Mouse (Mus musculus) hindbrain, embryonic 10.5 days (tissue): ENCODE data around the gene Cfap299. TPM values are rescaled to one million over a fixed set of nuclear protein-coding genes. Genes with fewer than 3 reads are reported as not detected.
"Not testable (repeated sequence)": the region's sequence is repeated elsewhere in the genome, so short reads cannot be mapped to it uniquely, and the experiment has no call there.

Source experiments
- DNase-seq: peaks from one replicate; pipeline ENCODE4 v3.0.0-alpha.2; 2017; ENCODE audit warnings: low spot score
- H3K27ac ChIP-seq: fragments of 300-500 bp; sonication (generic); 2 replicates; pipeline ENCODE4 v1.5.1; 2016; ENCODE audit warnings: mild to moderate bottlenecking, moderate library complexity
- H3K27me3 ChIP-seq: fragments of 300-500 bp; sonication (generic); 2 replicates; pipeline ENCODE4 v1.6.1; 2016; ENCODE audit warnings: mild to moderate bottlenecking; ENCODE audit not compliant: poor library complexity, insufficient read depth, severe bottlenecking
- H3K36me3 ChIP-seq: fragments of 300-500 bp; sonication (generic); 2 replicates; pipeline ENCODE4 v1.6.1; 2016; ENCODE audit warnings: mild to moderate bottlenecking, moderate library complexity
- H3K4me1 ChIP-seq: fragments of 300-500 bp; sonication (generic); replicated peaks from 2 replicates; pipeline ENCODE4 v1.6.1; 2016; ENCODE audit warnings: mild to moderate bottlenecking
- H3K4me3 ChIP-seq: fragments of 300-500 bp; sonication (generic); 2 replicates; pipeline ENCODE4 v1.5.1; 2016; ENCODE audit warnings: mild to moderate bottlenecking, moderate library complexity
- H3K9me3 ChIP-seq: fragments of 300-500 bp; sonication (generic); 2 replicates; pipeline ENCODE4 v1.6.1; 2016; ENCODE audit warnings: mild to moderate bottlenecking, moderate library complexity
- WGBS: fragments of 180-500 bp; shearing (Covaris S2); methylation state at CpG from one replicate; pipeline ENCODE4 v1.1.7; 2016; 5-methylcytosine and 5-hydroxymethylcytosine counted together
- polyA plus RNA-seq: library from polyadenylated mRNA; unstranded; fragments of >200 nt; fragmentation: Nextera tagmentation; extraction: Ambion mirVana; gene quantifications from 2 replicates; pipeline ENCODE4 v1.2.1, GENCODE M21; 2016

Gene Cfap299
- polyA plus RNA-seq = 0.51 and 2.2 TPM in 2 replicates

DNA sequence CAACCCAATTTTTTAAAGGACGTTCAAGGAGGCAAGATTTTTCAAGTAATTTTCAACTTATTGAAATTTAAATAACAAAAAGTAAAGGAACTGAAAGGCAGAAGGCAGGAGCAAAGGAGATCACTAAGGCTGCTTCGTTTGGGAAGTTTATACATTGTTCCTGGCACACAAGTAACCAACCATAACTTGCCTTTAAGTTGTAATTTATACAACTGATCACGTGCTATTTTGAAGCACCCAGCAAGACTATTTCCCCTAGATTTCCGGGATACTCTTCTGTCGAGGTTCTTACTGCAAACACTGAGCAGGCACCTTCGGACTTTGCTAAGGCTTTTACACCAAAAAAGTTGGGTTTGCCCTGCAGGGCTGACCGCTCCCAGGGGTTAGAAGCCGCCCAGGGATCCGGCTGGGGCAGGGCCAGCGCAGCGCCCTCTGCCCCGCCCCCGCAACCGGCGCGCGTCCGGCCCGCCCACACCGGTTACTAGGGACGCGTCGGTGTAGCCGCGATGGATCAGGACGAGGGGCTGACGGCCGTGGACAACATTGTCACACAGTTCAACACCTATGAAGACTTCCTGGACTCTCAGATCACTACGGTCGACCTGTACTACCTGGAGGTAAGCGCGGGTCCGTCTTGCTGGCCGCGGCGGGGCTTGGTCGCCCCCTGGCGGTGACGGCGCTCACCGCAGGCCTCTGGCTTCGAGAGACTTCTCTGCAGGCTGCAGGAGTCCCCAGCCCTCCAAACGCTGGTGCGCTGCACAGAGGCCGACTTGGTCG lies at the start of gene Cfap299:
Gene Cfap299 (plus strand): TSS at position 457 of the 777 bp plus-strand sequence.
- peak; percentile 87 for DNase-seq
- no peaks in the 10 kb centered on the region for H3K36me3 ChIP-seq
- peaks cover 23% of the 10 kb centered on the region for H3K27me3 ChIP-seq
- H3K27ac ChIP-seq = peak within 1 kb of the TSS; percentile 8; the same call in 1 of the 2 replicates
- 2% methylated on average over 46 of the region's 46 CpGs for WGBS
- peak within 1 kb of the TSS; percentile 61 for H3K4me3 ChIP-seq
- peaks cover 7% of the 10 kb centered on the region; the same call in 1 of the 2 replicates for H3K4me1 ChIP-seq
- H3K9me3 ChIP-seq = no peaks in the 10 kb centered on the region

DNA sequence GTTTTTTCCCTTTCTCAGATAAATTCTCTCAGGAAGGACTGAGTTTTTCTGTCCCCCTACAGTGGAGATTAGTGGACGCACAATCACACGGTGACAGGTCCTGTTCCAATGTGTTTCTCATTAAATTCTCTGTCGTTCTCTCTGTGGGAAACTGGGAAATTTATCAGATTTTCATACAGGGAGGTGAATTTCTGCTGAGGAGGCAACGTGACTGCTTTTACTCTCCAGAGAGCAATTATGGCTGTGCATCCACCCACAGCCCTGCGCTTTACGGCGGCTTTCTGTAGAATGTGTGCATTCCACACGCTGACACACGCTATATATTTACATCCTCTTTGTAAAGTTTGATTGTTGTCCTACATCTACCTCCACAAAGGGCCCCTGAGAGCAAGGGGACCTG lies 47.1 kb upstream of the Cfap299 start:
- 60% methylated on average over 9 of the region's 9 CpGs for WGBS
- DNase-seq = no peak
- H3K27ac ChIP-seq = no peak overlapping the region

DNA sequence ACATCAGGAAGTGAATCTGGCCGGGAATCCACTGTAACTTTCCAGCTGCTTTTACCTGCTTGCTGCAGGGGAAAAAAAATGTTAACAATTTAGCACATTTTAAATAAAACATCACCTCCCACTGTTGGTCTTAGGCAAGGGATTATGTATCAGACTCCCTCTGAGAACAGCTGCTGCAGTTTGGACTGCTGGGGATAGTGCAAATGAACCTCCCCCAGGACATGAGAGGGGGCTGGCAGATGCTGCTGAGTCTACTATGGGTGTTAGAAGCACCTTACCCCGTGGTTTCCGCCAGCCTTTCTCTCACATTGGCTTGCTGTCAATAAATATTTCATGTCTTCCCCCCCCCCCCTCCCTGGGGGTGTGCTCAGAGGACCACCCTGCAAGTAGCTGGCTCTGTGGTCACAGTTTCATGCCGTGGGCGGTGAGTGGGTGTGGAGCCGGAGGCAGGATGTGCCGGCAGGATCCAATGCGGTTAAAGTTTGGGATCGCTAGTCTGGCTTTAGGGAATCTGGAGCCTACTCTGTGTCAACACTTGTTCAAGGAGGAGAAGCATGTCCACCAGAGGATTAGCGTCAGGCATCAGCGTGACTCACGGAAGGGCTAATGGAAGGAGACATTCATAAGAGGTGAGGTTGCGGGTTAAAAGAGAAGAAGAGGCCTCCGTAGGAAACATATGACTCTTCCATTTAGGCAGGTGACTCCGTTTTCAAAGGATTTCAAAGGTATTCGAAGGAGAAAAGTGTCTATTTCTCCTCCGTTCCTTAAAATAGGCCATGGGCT lies 45.2 kb upstream of the Cfap299 start:
- Histone ChIP-seq H3K9me3 (no peaks in the 10 kb centered on the region), H3K4me3 (no peak overlapping the region), H3K4me1 (peaks cover 13% of the 10 kb centered on the region), H3K27me3 (peaks cover 16% of the 10 kb centered on the region), H3K36me3 (no peaks in the 10 kb centered on the region), H3K27ac (no peak overlapping the region)
- WGBS = 36% methylated on average over 17 of the region's 17 CpGs
- no peak for DNase-seq

More for the DNA sequence above, 47.1 kb upstream of the Cfap299 start:
- Histone ChIP-seq H3K9me3 (no peaks in the 10 kb centered on the region), H3K4me1 (peaks cover 13% of the 10 kb centered on the region), H3K36me3 (no peaks in the 10 kb centered on the region), H3K27me3 (peaks cover 16% of the 10 kb centered on the region), H3K4me3 (no peak overlapping the region)

DNA sequence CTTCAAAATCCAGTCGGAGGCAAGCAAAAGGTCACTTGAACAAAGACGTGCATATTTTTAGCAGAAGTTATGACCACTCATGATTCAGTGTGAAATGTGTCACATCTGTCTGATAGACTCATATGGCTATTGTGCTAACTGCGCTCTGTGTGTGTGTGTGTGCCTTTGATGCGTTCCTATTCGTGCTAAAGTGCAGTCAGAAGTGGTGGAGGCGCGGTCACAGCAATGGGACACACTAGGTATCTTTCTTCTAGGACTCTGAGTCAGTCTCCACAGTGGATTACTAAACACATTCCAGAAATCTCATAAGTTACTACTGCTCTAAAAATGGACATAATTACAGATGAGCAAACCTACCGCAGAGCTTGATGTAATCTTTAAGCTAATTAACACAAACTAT lies 38.5 kb upstream of the Cfap299 start:
- Histone ChIP-seq H3K4me3 (no peak overlapping the region), H3K27ac (no peak overlapping the region), H3K27me3 (peaks cover 48% of the 10 kb centered on the region), H3K36me3 (no peaks in the 10 kb centered on the region), H3K9me3 (no peaks in the 10 kb centered on the region), H3K4me1 (peaks cover 14% of the 10 kb centered on the region)
- 85% methylated on average over 8 of the region's 8 CpGs for WGBS
- DNase-seq = no peak

DNA sequence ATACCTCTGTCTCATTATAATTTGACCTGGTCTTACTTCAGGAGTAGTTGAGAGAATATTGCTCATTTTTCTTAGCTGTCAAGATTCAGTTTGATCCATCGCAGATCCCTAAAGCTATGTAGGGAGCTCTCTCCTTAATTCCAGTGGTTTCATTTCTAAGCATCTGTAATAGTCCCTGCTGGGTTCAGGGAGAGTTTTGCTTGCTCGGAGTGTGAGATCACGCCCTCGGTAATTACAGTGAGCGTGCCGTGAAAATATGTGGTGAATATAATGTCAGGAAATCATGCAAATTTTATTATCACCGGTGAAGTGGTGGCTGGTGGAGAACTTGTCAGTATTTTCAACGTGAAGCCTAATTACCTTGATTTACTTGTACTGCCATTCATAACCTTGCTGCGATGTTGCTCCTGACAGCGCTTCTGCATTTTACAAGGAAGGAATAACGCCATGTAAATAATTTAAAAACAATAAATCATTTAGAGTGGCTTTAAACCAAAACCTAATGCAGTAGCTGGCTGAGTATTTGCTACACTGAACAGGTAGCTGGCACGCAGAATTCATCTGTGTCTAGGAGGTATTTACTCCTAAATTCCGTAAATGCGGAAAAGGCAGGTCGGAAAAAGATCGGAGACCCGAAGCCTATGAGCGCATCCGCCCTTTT lies 36.6 kb upstream of the Cfap299 start:
- Histone ChIP-seq H3K9me3 (no peaks in the 10 kb centered on the region), H3K36me3 (no peaks in the 10 kb centered on the region), H3K4me1 (peaks cover 14% of the 10 kb centered on the region), H3K27me3 (peaks cover 48% of the 10 kb centered on the region), H3K4me3 (peak overlapping the region; percentile 41), H3K27ac (no peak overlapping the region)
- DNase-seq = no peak
- 4% methylated on average over 19 of the region's 19 CpGs for WGBS

DNA sequence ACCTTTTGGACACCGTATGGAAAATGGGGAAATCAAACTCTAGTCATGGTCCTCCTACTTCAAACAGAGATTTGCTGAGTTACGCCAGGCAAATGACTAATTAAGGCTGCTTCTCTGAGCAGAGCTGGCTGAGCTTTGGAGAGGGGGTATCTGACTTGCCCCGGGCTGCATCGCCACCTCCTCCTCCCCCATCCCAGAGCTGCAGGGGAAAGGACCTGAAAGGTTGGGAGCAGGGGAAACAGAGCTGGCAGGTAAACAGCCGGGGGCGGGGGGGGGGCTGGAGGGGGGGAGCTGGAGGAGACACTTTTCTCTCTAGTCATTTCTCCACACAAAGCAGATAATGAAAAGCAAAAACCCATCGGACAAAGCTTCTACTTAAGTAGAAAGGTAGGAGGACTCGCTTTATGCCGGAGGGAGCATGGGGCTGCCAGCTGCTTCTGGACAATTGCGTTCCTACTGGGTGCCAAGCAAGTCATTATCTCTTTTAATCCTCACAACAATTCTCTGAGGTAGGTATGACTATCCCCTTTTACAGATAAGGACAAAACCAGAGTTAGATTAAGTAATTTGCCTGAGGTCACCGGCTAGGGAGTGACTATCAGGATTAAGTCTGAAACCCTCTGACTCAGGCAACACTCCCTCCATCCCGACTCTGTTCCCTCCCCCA lies 35.9 kb upstream of the Cfap299 start:
- no peaks in the 10 kb centered on the region for H3K36me3 ChIP-seq
- DNase-seq = no peak
- peak overlapping the region; percentile 41 for H3K4me3 ChIP-seq
- H3K27ac ChIP-seq = no peak overlapping the region
- H3K9me3 ChIP-seq = no peaks in the 10 kb centered on the region
- 2% methylated on average over 12 of the region's 12 CpGs for WGBS
- peaks cover 14% of the 10 kb centered on the region for H3K4me1 ChIP-seq
- peaks cover 48% of the 10 kb centered on the region for H3K27me3 ChIP-seq

DNA sequence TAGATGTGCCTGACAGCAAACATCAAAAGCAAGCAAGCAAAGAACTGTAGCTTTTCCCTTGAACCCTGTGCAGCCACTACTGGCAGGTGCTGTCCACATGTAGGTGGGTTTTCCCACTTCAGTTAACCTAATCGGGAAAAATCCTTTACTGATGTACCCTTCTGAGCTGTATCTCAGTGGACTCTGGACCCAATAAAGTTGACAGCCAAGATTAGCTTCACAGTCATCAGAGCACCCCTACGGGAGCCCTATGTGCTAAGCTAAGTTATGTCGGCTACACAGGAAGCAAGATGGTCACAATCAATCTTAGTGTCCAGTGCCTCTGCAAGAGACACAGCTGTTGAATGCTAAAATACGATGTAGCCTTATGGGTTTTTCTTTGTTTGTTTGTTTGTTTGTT lies 29.0 kb upstream of the Cfap299 start:
- H3K27me3 ChIP-seq = peaks cover 3% of the 10 kb centered on the region; the same call in 1 of the 2 replicates
- H3K4me1 ChIP-seq = no peaks in the 10 kb centered on the region
- DNase-seq = no peak
- no peaks in the 10 kb centered on the region for H3K9me3 ChIP-seq
- WGBS = 89% methylated on average over 4 of the region's 4 CpGs
- H3K4me3 ChIP-seq = no peak overlapping the region
- no peaks in the 10 kb centered on the region for H3K36me3 ChIP-seq
- no peak overlapping the region for H3K27ac ChIP-seq

DNA sequence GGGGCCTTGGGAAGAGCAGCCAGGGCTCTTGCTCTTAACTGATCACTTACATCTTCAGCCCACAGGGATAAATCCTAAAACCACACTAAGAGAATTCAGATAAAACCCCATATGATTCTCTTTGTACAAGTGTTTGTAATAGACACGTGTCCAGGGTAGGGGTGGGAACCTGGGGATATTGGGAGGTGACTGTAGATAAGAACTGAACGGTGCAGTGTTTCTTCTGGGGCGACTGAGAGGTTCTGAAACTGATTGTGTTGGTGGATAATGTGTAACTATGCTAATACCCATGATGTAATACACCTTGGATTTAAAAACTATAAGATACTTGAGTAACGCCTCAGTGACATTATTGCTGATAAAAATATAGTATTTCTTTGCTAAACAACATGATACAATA lies 23.4 kb upstream of the Cfap299 start:
- DNase-seq = no peak
- H3K27ac ChIP-seq = no peak overlapping the region
- no peaks in the 10 kb centered on the region for H3K27me3 ChIP-seq
- H3K36me3 ChIP-seq = no peaks in the 10 kb centered on the region
- no peak overlapping the region for H3K4me3 ChIP-seq
- 88% methylated on average over 4 of the region's 4 CpGs for WGBS
- no peaks in the 10 kb centered on the region for H3K4me1 ChIP-seq
- H3K9me3 ChIP-seq = no peaks in the 10 kb centered on the region

DNA sequence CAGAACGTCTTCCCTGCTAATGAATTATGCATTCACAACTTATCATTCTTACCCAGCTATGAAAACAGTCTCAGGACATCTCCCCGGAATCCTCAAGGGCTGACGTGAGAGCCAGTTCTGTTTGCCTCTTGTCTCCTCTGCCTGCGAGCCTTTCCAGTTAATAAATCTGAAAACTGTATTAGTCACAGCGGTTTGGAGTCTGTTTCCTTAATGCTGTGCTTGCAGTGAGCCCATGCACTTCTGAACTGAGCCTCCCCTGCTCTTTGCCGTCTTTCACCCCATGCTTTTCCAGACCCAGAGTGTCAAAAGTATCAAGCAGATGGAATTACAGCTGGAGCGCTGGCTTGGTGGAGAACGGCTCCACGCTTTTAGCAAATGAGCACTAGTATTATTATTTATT lies 22.6 kb upstream of the Cfap299 start:
- no peak for DNase-seq
- whole genome bisulfite sequencing = 70% methylated on average over 9 of the region's 9 CpGs
- no peaks in the 10 kb centered on the region for H3K27me3 ChIP-seq
- H3K36me3 ChIP-seq = no peaks in the 10 kb centered on the region
- H3K9me3 ChIP-seq = no peaks in the 10 kb centered on the region
- H3K27ac ChIP-seq = no peak overlapping the region
- H3K4me3 ChIP-seq = no peak overlapping the region
- H3K4me1 ChIP-seq = no peaks in the 10 kb centered on the region

DNA sequence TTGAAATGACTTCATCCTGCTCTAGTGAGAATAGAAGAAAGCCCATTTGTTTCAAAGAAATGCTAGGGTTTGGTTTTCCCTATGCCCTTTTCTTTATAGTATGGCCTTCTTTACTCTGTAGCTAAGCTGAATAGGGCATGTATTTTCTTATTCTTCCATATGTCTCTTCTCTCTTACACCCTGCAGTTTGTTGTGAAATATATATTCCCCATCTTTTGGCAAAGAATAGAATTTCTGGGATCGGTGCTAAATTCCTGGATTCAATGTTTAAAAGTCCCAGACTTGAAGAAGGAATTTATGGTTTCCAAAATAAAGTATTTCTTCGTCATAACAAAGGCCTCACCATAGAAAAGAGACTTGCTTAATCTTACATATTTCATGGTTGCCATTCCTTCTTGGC lies 2.5 kb upstream of the Cfap299 start:
- H3K27ac ChIP-seq = no peak overlapping the region
- peaks cover 23% of the 10 kb centered on the region for H3K27me3 ChIP-seq
- no peaks in the 10 kb centered on the region for H3K9me3 ChIP-seq
- H3K4me3 ChIP-seq = no peak overlapping the region
- H3K36me3 ChIP-seq = no peaks in the 10 kb centered on the region
- no peak for DNase-seq
- WGBS = 89% methylated on average over 2 of the region's 2 CpGs
- H3K4me1 ChIP-seq = peaks cover 7% of the 10 kb centered on the region; the same call in 1 of the 2 replicates

DNA sequence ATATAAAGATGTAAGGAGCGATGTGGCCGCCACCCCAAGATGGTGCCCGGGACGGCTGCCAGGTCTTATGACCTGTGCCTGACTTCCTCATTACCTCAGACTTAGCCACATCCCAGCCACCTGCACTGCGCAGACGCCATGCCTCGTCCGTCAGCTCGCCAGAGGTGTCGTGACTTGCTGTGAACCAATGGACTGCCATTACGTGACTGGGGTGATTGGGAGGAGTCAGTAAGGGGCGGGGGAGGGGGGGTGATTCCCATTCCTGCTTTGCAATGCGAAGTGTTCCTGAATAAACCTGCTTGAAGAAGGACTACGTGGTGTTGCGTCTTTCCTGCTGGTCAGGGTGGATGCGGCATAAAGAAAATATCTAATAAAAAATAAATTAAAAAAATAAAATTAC lies 14.6 kb downstream of the Cfap299 start:
- not testable (repeated sequence) for DNase-seq, H3K36me3 ChIP-seq, H3K4me1 ChIP-seq, H3K27ac ChIP-seq, H3K9me3 ChIP-seq, H3K27me3 ChIP-seq, H3K4me3 ChIP-seq
- WGBS = 90% methylated on average over 16 of the region's 16 CpGs

DNA sequence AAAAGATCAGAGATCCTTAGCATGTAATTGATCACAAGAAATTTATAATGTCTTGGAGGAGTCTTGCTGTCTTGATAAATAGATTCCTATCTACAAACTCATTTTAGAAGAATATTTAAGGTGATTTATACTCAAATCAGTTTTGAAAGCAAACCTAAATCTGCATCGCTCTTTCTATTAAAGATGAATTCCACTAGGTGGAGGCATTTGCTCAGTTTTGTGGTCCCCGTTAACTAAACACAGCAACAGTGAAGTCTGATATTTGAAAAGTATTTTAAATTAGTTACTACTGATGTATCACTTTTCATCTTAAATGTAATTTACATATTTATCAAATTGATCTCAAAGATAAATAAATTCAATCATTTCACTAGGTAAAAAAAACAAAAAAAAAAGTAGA lies 15.5 kb downstream of the Cfap299 start:
- no peak overlapping the region for H3K4me3 ChIP-seq
- no peaks in the 10 kb centered on the region for H3K4me1 ChIP-seq
- WGBS = 75% methylated on average over 2 of the region's 2 CpGs
- H3K9me3 ChIP-seq = no peaks in the 10 kb centered on the region
- H3K36me3 ChIP-seq = no peaks in the 10 kb centered on the region
- H3K27ac ChIP-seq = no peak overlapping the region
- H3K27me3 ChIP-seq = no peaks in the 10 kb centered on the region
- DNase-seq = no peak
